Mouse (Mus musculus) neural tube, embryonic 12.5 days (tissue): ENCODE measurements around the gene Utrn. TPM values are rescaled to one million over a fixed set of nuclear protein-coding genes. Genes with fewer than 3 reads are reported as not detected.

Experiments used
- ATAC-seq: fragments of 200-750 bp; cut with Nextera tagmentation; 2 replicates; pipeline ENCODE4 v1.8.0; 2017; ENCODE audit warnings: low read depth, mild to moderate bottlenecking, moderate TSS enrichment, moderate library complexity; ENCODE audit not compliant: low FRiP score
- H3K27ac ChIP-seq: fragments of 300-500 bp; sonication (generic); 2 replicates; pipeline ENCODE4 v1.5.1; 2016
- H3K27me3 ChIP-seq: fragments of 300-500 bp; sonication (generic); replicated peaks from 2 replicates; pipeline ENCODE4 v1.6.1; 2016; ENCODE audit warnings: mild to moderate bottlenecking
- H3K36me3 ChIP-seq: fragments of 300-500 bp; sonication (generic); 2 replicates; pipeline ENCODE4 v1.6.1; 2016; ENCODE audit warnings: mild to moderate bottlenecking
- H3K4me1 ChIP-seq: fragments of 300-500 bp; sonication (generic); 2 replicates; pipeline ENCODE4 v1.6.1; 2016
- H3K4me2 ChIP-seq: fragments of 300-500 bp; sonication (generic); replicated peaks from 2 replicates; pipeline ENCODE4 v1.6.1; 2016; ENCODE audit warnings: mild to moderate bottlenecking
- H3K4me3 ChIP-seq: fragments of 300-500 bp; sonication (generic); 2 replicates; pipeline ENCODE4 v1.5.1; 2016
- H3K9ac ChIP-seq: fragments of 300-500 bp; sonication (generic); 2 replicates; pipeline ENCODE4 v1.6.1; 2016; ENCODE audit warnings: mild to moderate bottlenecking
- H3K9me3 ChIP-seq: fragments of 300-500 bp; sonication (generic); 2 replicates; pipeline ENCODE4 v1.6.1; 2016; ENCODE audit warnings: mild to moderate bottlenecking
- WGBS: fragments of 180-500 bp; shearing (Covaris S2); methylation state at CpG from one replicate; pipeline ENCODE4 v1.1.7; 2016; 5-methylcytosine and 5-hydroxymethylcytosine counted together
- polyA plus RNA-seq: library from polyadenylated mRNA; unstranded; fragments of >200 nt; fragmentation: Nextera tagmentation; extraction: Ambion mirVana; gene quantifications from 2 replicates; pipeline ENCODE4 v1.2.1, GENCODE M21; 2016

The Utrn gene
- polyA plus RNA-seq, 1 experiment from 2014 or later = 44.4 TPM

GRCm38 (mm10) chr10:12534301-12534700, 334.9 kb downstream of the Utrn start:
- WGBS = 90% methylated on average over 3 of the region's 3 CpGs
- Histone ChIP-seq H3K4me2 (no peak overlapping the region), H3K27ac (no peak overlapping the region)

GRCm38 (mm10) chr10:12522078-12522477, 347.1 kb downstream of the Utrn start:
- no peak overlapping the region for H3K9ac ChIP-seq
- WGBS = 89% methylated on average over 1 of the region's 1 CpGs
- no peaks in the 10 kb centered on the region for H3K36me3 ChIP-seq
- H3K9me3 ChIP-seq = no peaks in the 10 kb centered on the region
- no peak overlapping the region for H3K4me2 ChIP-seq
- H3K4me1 ChIP-seq = no peaks in the 10 kb centered on the region
- H3K4me3 ChIP-seq = no peak overlapping the region
- no peak overlapping the region for H3K27ac ChIP-seq
- ATAC-seq = no peak
- no peaks in the 10 kb centered on the region for H3K27me3 ChIP-seq

More at GRCm38 (mm10) chr10:12534301-12534700, 334.9 kb downstream of the Utrn start:
- no peaks in the 10 kb centered on the region for H3K4me1 ChIP-seq
- H3K36me3 ChIP-seq = no peaks in the 10 kb centered on the region
- ATAC-seq = no peak
- H3K9me3 ChIP-seq = no peaks in the 10 kb centered on the region
- H3K4me3 ChIP-seq = no peak overlapping the region
- H3K27me3 ChIP-seq = no peaks in the 10 kb centered on the region
- no peak overlapping the region for H3K9ac ChIP-seq

GRCm38 (mm10) chr10:12518162-12518561, 351.0 kb downstream of the Utrn start:
- 94% methylated on average over 3 of the region's 3 CpGs for WGBS
- Histone ChIP-seq H3K4me2 (no peak overlapping the region), H3K9ac (no peak overlapping the region)

GRCm38 (mm10) chr10:12505568-12505967, 363.6 kb downstream of the Utrn start:
- no peak overlapping the region for H3K27ac ChIP-seq
- H3K9me3 ChIP-seq = no peaks in the 10 kb centered on the region
- ATAC-seq = no peak
- WGBS = 92% methylated on average over 7 of the region's 7 CpGs
- H3K27me3 ChIP-seq = no peaks in the 10 kb centered on the region
- no peak overlapping the region for H3K4me3 ChIP-seq
- no peak overlapping the region for H3K9ac ChIP-seq
- H3K4me2 ChIP-seq = no peak overlapping the region
- no peaks in the 10 kb centered on the region for H3K4me1 ChIP-seq
- H3K36me3 ChIP-seq = peaks cover 2% of the 10 kb centered on the region; the same call in 1 of the 2 replicates

More at GRCm38 (mm10) chr10:12518162-12518561, 351.0 kb downstream of the Utrn start:
- Histone ChIP-seq H3K27me3 (no peaks in the 10 kb centered on the region), H3K4me3 (no peak overlapping the region), H3K4me1 (no peaks in the 10 kb centered on the region), H3K9me3 (no peaks in the 10 kb centered on the region), H3K36me3 (no peaks in the 10 kb centered on the region), H3K27ac (no peak overlapping the region)
- ATAC-seq = no peak

GRCm38 (mm10) chr10:12500489-12500888, 368.7 kb downstream of the Utrn start:
- Histone ChIP-seq H3K4me2 (no peak overlapping the region), H3K4me3 (no peak overlapping the region), H3K9ac (no peak overlapping the region), H3K27ac (no peak overlapping the region), H3K4me1 (no peaks in the 10 kb centered on the region), H3K36me3 (peaks cover 7% of the 10 kb centered on the region; the same call in 1 of the 2 replicates), H3K9me3 (no peaks in the 10 kb centered on the region), H3K27me3 (no peaks in the 10 kb centered on the region)
- ATAC-seq = no peak
- 94% methylated on average over 5 of the region's 5 CpGs for WGBS

GRCm38 (mm10) chr10:12497555-12497954, 371.6 kb downstream of the Utrn start:
- no peaks in the 10 kb centered on the region for H3K9me3 ChIP-seq
- 93% methylated on average over 8 of the region's 8 CpGs for WGBS
- no peak overlapping the region for H3K27ac ChIP-seq
- H3K4me1 ChIP-seq = no peaks in the 10 kb centered on the region
- H3K36me3 ChIP-seq = peaks cover 7% of the 10 kb centered on the region; the same call in 1 of the 2 replicates
- H3K27me3 ChIP-seq = no peaks in the 10 kb centered on the region
- no peak overlapping the region for H3K4me3 ChIP-seq
- H3K4me2 ChIP-seq = no peak overlapping the region
- H3K9ac ChIP-seq = no peak overlapping the region
- ATAC-seq = no peak

GRCm38 (mm10) chr10:12489551-12490177, 379.5 kb downstream of the Utrn start:
- Histone ChIP-seq H3K9ac (no peak overlapping the region), H3K27me3 (no peaks in the 10 kb centered on the region), H3K4me2 (no peak overlapping the region), H3K9me3 (no peaks in the 10 kb centered on the region), H3K4me1 (peaks cover 10% of the 10 kb centered on the region), H3K4me3 (no peak overlapping the region), H3K27ac (no peak overlapping the region), H3K36me3 (no peaks in the 10 kb centered on the region)
- ATAC-seq = 0 out of 2 replicates have a peak, but pooled peaks have one; percentile 52
- WGBS = 55% methylated on average over 4 of the region's 4 CpGs

GRCm38 (mm10) chr10:12488518-12488917, 380.6 kb downstream of the Utrn start:
- no peak overlapping the region for H3K9ac ChIP-seq
- no peak for ATAC-seq
- 84% methylated on average over 3 of the region's 3 CpGs for WGBS

GRCm38 (mm10) chr10:12488117-12488516, 381.0 kb downstream of the Utrn start:
- H3K9ac ChIP-seq = no peak overlapping the region
- no peak overlapping the region for H3K4me2 ChIP-seq
- H3K4me3 ChIP-seq = no peak overlapping the region
- H3K9me3 ChIP-seq = no peaks in the 10 kb centered on the region
- ATAC-seq = no peak
- no peaks in the 10 kb centered on the region for H3K36me3 ChIP-seq
- WGBS = 86% methylated on average over 5 of the region's 5 CpGs
- no peak overlapping the region for H3K27ac ChIP-seq
- H3K4me1 ChIP-seq = peaks cover 10% of the 10 kb centered on the region
- H3K27me3 ChIP-seq = no peaks in the 10 kb centered on the region

More at GRCm38 (mm10) chr10:12488518-12488917, 380.6 kb downstream of the Utrn start:
- no peak overlapping the region for H3K4me2 ChIP-seq
- H3K4me1 ChIP-seq = peaks cover 10% of the 10 kb centered on the region
- H3K9me3 ChIP-seq = no peaks in the 10 kb centered on the region
- H3K27me3 ChIP-seq = no peaks in the 10 kb centered on the region
- no peaks in the 10 kb centered on the region for H3K36me3 ChIP-seq
- H3K4me3 ChIP-seq = no peak overlapping the region
- no peak overlapping the region for H3K27ac ChIP-seq

GRCm38 (mm10) chr10:12483494-12483893, 385.7 kb downstream of the Utrn start:
- Histone ChIP-seq H3K9ac (no peak overlapping the region), H3K4me1 (no peaks in the 10 kb centered on the region), H3K27ac (no peak overlapping the region), H3K27me3 (no peaks in the 10 kb centered on the region), H3K36me3 (no peaks in the 10 kb centered on the region), H3K9me3 (no peaks in the 10 kb centered on the region), H3K4me2 (no peak overlapping the region), H3K4me3 (no peak overlapping the region)
- 77% methylated on average over 1 of the region's 1 CpGs for WGBS
- no peak for ATAC-seq

GRCm38 (mm10) chr10:12482975-12483374, 386.2 kb downstream of the Utrn start:
- WGBS = 92% methylated on average over 3 of the region's 3 CpGs
- H3K27ac ChIP-seq = no peak overlapping the region
- H3K36me3 ChIP-seq = no peaks in the 10 kb centered on the region
- H3K4me1 ChIP-seq = no peaks in the 10 kb centered on the region
- ATAC-seq = no peak
- no peak overlapping the region for H3K4me3 ChIP-seq
- H3K4me2 ChIP-seq = no peak overlapping the region
- no peaks in the 10 kb centered on the region for H3K9me3 ChIP-seq
- H3K27me3 ChIP-seq = no peaks in the 10 kb centered on the region
- H3K9ac ChIP-seq = no peak overlapping the region

GRCm38 (mm10) chr10:12474850-12475621, 394.1 kb downstream of the Utrn start:
- no peak for ATAC-seq
- no peaks in the 10 kb centered on the region for H3K4me1 ChIP-seq
- H3K4me3 ChIP-seq = no peak overlapping the region
- H3K36me3 ChIP-seq = no peaks in the 10 kb centered on the region
- H3K9me3 ChIP-seq = no peaks in the 10 kb centered on the region
- no peak overlapping the region for H3K27ac ChIP-seq
- H3K4me2 ChIP-seq = no peak overlapping the region
- H3K27me3 ChIP-seq = no peaks in the 10 kb centered on the region
- WGBS = 77% methylated on average over 14 of the region's 14 CpGs
- H3K9ac ChIP-seq = no peak overlapping the region
